7 mouse cellular contexts compared by ENCODE assay signal in the genomic region with DNA sequence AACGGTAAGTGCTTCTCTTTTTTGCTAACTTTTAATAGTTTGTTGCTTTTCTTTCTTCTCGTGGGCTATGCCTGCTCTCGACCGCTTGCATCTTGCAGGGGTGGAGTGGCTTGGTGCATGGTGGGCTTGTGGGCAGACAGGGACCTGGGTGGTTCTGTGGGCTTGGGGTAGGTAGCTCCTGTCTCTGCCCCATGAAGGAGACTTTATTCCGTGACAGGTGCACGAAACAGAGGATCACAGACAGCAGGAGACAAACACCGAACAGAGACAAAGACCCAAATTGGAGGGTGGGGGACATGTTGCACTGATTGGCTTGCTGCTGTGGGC.
A peak's percentile ranks its signal among the peaks of the same experiment; 100 is the strongest.
DNase-seq lines count a peak whose midpoint lies in the region; ATAC-seq and TF ChIP-seq lines count a peak whose summit lies in the region.

No protein-coding gene starts in this region.

- peak overlapping the region; percentile 58; the same call in 1 of the 2 replicates for H3K4me2 ChIP-seq in liver, embryonic 11.5 days
- no peak overlapping the region for H3K4me2 ChIP-seq in liver, postnatal 0 days (ENCODE audit: low read depth, low read length)
- H3K4me2 ChIP-seq in forebrain, embryonic 11.5 days (ENCODE audit: low read depth, low read length, severe bottlenecking), result peak overlapping the region; percentile 61
- H3K4me2 ChIP-seq in intestine, embryonic 15.5 days (replicated peaks), result peak overlapping the region; percentile 69
- H3K4me2 ChIP-seq in neural tube, embryonic 14.5 days (ENCODE audit: low read depth, low read length), result peak overlapping the region; percentile 58

- peaks cover 7% of the 10 kb centered on the region for H3K27me3 ChIP-seq in liver, embryonic 11.5 days (replicated peaks; ENCODE audit: control insufficient read depth, insufficient read depth, low read length)
- H3K27me3 ChIP-seq in liver, postnatal 0 days (ENCODE audit: insufficient read depth, low read length), result peaks cover 6% of the 10 kb centered on the region; the same call in 1 of the 2 replicates
- peaks cover 40% of the 10 kb centered on the region for H3K27me3 ChIP-seq in forebrain, embryonic 11.5 days (ENCODE audit: control insufficient read depth, insufficient read depth, low read length)
- no peaks in the 10 kb centered on the region for H3K27me3 ChIP-seq in intestine, embryonic 15.5 days (replicated peaks)
- no peaks in the 10 kb centered on the region for H3K27me3 ChIP-seq in neural tube, embryonic 14.5 days (ENCODE audit: control insufficient read depth, insufficient read depth, low read length)

- no peak overlapping the region; the same call in 1 of the 2 replicates for H3K4me3 ChIP-seq in liver, embryonic 11.5 days (ENCODE audit: low read depth, low read length)
- H3K4me3 ChIP-seq in liver, postnatal 0 days (ENCODE audit: low read depth, low read length), result no peak overlapping the region
- peak overlapping the region; percentile 32 for H3K4me3 ChIP-seq in forebrain, embryonic 11.5 days (ENCODE audit: low read depth, low read length)
- H3K4me3 ChIP-seq in intestine, embryonic 15.5 days (replicated peaks), result peak overlapping the region; percentile 30
- H3K4me3 ChIP-seq in neural tube, embryonic 14.5 days (ENCODE audit: low read depth, low read length), result peak overlapping the region; percentile 25

- no peak for DNase-seq in liver, embryonic 11.5 days (ENCODE audit: low spot score)
- no peak for DNase-seq in liver, postnatal 0 days
- DNase-seq in forebrain, embryonic 11.5 days (ENCODE audit: low spot score), result no peak
- no peak for DNase-seq in layer of hippocampus, adult 8-10 months (ENCODE audit: low spot score in 2 of 2)
- DNase-seq in natural killer cell, adult 2 months (ENCODE audit: low spot score in 2 of 2), result no peak

- H3K27ac ChIP-seq in liver, embryonic 11.5 days (ENCODE audit: low read depth, low read length), result no peak overlapping the region
- H3K27ac ChIP-seq in liver, postnatal 0 days (ENCODE audit: low read depth), result no peak overlapping the region
- H3K27ac ChIP-seq in forebrain, embryonic 11.5 days (ENCODE audit: low read depth, low read length), result no peak overlapping the region
- no peak overlapping the region for H3K27ac ChIP-seq in intestine, embryonic 15.5 days
- 0 out of 2 replicates have a peak overlapping the region, but pooled peaks have one; percentile 22 for H3K27ac ChIP-seq in neural tube, embryonic 14.5 days (ENCODE audit: low read depth, low read length)

- H3K9me3 ChIP-seq in liver, embryonic 11.5 days (ENCODE audit: control insufficient read depth, low read length), result no peaks in the 10 kb centered on the region
- no peaks in the 10 kb centered on the region for H3K9me3 ChIP-seq in liver, postnatal 0 days (ENCODE audit: low read length)
- no peaks in the 10 kb centered on the region for H3K9me3 ChIP-seq in forebrain, embryonic 11.5 days (ENCODE audit: control insufficient read depth, low read length)
- H3K9me3 ChIP-seq in intestine, embryonic 15.5 days, result no peaks in the 10 kb centered on the region
- H3K9me3 ChIP-seq in neural tube, embryonic 14.5 days (ENCODE audit: control insufficient read depth, low read length), result no peaks in the 10 kb centered on the region

- 19% methylated on average over 7 of the region's 7 CpGs for WGBS in liver, embryonic 11.5 days
- WGBS in liver, postnatal 0 days (ENCODE audit: insufficient replicate concordance), result 16% methylated on average over 7 of the region's 7 CpGs
- whole genome bisulfite sequencing in forebrain, embryonic 11.5 days, result 2% methylated on average over 7 of the region's 7 CpGs
- WGBS in intestine, embryonic 15.5 days, result 12% methylated on average over 7 of the region's 7 CpGs
- WGBS in neural tube, embryonic 14.5 days, result 3% methylated on average over 7 of the region's 7 CpGs

- no peak overlapping the region for H3K9ac ChIP-seq in liver, embryonic 11.5 days (ENCODE audit: low read depth, low read length)
- no peak overlapping the region for H3K9ac ChIP-seq in liver, postnatal 0 days (replicated peaks)
- H3K9ac ChIP-seq in forebrain, embryonic 11.5 days (ENCODE audit: low read length), result no peak overlapping the region
- no peak overlapping the region for H3K9ac ChIP-seq in intestine, embryonic 15.5 days
- no peak overlapping the region for H3K9ac ChIP-seq in neural tube, embryonic 14.5 days (replicated peaks; ENCODE audit: low read depth, low read length)

- no peak for ATAC-seq in liver, embryonic 11.5 days (replicated peaks; ENCODE audit: low FRiP score)
- ATAC-seq in liver, postnatal 0 days, result no peak
- peak; percentile 73 for ATAC-seq in forebrain, embryonic 11.5 days (replicated peaks; ENCODE audit: low FRiP score)
- peak; percentile 60; the same call in 1 of the 2 replicates for ATAC-seq in intestine, embryonic 15.5 days
- peak; percentile 56 for ATAC-seq in neural tube, embryonic 14.5 days (ENCODE audit: low read depth)

- H3K4me1 ChIP-seq in liver, embryonic 11.5 days (replicated peaks; ENCODE audit: control insufficient read depth, insufficient read depth, low read length), result no peaks in the 10 kb centered on the region
- H3K4me1 ChIP-seq in liver, postnatal 0 days (ENCODE audit: insufficient read depth), result no peaks in the 10 kb centered on the region
- H3K4me1 ChIP-seq in forebrain, embryonic 11.5 days (replicated peaks; ENCODE audit: control insufficient read depth, insufficient read depth, low read length), result peaks cover 24% of the 10 kb centered on the region
- H3K4me1 ChIP-seq in intestine, embryonic 15.5 days (replicated peaks), result peaks cover 8% of the 10 kb centered on the region
- H3K4me1 ChIP-seq in neural tube, embryonic 14.5 days (ENCODE audit: control insufficient read depth, insufficient read depth, low read length), result peaks cover 4% of the 10 kb centered on the region; the same call in 1 of the 2 replicates

- no peaks in the 10 kb centered on the region for H3K36me3 ChIP-seq in liver, embryonic 11.5 days (ENCODE audit: control insufficient read depth, insufficient read depth, low read length)
- no peaks in the 10 kb centered on the region for H3K36me3 ChIP-seq in liver, postnatal 0 days (replicated peaks; ENCODE audit: insufficient read depth, low read length)
- H3K36me3 ChIP-seq in forebrain, embryonic 11.5 days (ENCODE audit: control insufficient read depth, insufficient read depth, low read length), result no peaks in the 10 kb centered on the region
- no peaks in the 10 kb centered on the region for H3K36me3 ChIP-seq in intestine, embryonic 15.5 days
- no peaks in the 10 kb centered on the region for H3K36me3 ChIP-seq in neural tube, embryonic 14.5 days (ENCODE audit: control insufficient read depth, insufficient read depth, low read length)

- no peak for TF ChIP-seq CTCF in liver, postnatal 0 days (IDR thresholded peaks at IDR 0.05; ENCODE audit: low read depth)

- no peak for TF ChIP-seq EP300 in liver, postnatal 0 days (IDR thresholded peaks at IDR 0.05; ENCODE audit: low read depth)

Comparison
In these comparisons a context has a peak if more than half of its experiments do, and no peak if none do; other contexts are left out.
1. ATAC-seq: peak in forebrain, embryonic 11.5 days (single experiment), intestine, embryonic 15.5 days (single experiment) and neural tube, embryonic 14.5 days (single experiment); none in liver, embryonic 11.5 days (single experiment) and liver, postnatal 0 days (single experiment).
2. H3K4me3 ChIP-seq: peak in forebrain, embryonic 11.5 days (single experiment), intestine, embryonic 15.5 days (single experiment) and neural tube, embryonic 14.5 days (single experiment); none in liver, embryonic 11.5 days (single experiment) and liver, postnatal 0 days (single experiment).